Mouse (Mus musculus) heart, embryonic 15.5 days (tissue): Measurements from ENCODE around the gene Catsperz. TPM values are rescaled to one million over a fixed set of nuclear protein-coding genes. Genes with fewer than 3 reads are reported as not detected.
A peak's percentile ranks its signal among the peaks of the same experiment; 100 is the strongest.

Source experiments
- microRNA-seq: library from miRNA; unstranded; fragments of <30 nt; microRNA quantifications from one replicate; pipeline ENCODE4, GENCODE M21; 2016
- polyA plus RNA-seq: library from polyadenylated mRNA; unstranded; fragments of >200 nt; fragmentation: Nextera tagmentation; extraction: Ambion mirVana; gene quantifications from 2 replicates; pipeline ENCODE4 v1.2.1, GENCODE M21; 2015

Catsperz gene
- polyA plus RNA-seq, 1 experiment from 2014 or later = 1.9 TPM

Small RNA genes lying within 50 kb of the gene (microRNA-seq; reads per million reads assigned to microRNA genes)
- 2.5 reads per million, percentile 7 among the genes with 10 or more reads in this experiment for gene Mir6990

Other genes starting within 250 kb of the Catsperz start
- 15.3 and 20.4 TPM in 2 replicates for gene Rps6ka4, start 84.7 kb downstream of the Catsperz start, polyA plus RNA-seq
- 0.68 and 1.3 TPM in 2 replicates for gene Ccdc88b, start 67.2 kb downstream of the Catsperz start, polyA plus RNA-seq
- 72.8 and 80.1 TPM in 2 replicates for gene Trmt112, start 15.7 kb downstream of the Catsperz start, polyA plus RNA-seq
- gene Prdx5, start 15.3 kb downstream of the Catsperz start, polyA plus RNA-seq = 302 and 344 TPM in 2 replicates
- gene Esrra, start 3.6 kb downstream of the Catsperz start, polyA plus RNA-seq = 36.9 and 39.3 TPM in 2 replicates
- gene Kcnk4, start 9.1 kb upstream of the Catsperz start, polyA plus RNA-seq = 0.14 and 1.1 TPM in 2 replicates
- 55.6 and 58.1 TPM in 2 replicates for gene Bad, start 16.5 kb upstream of the Catsperz start, polyA plus RNA-seq
- gene Gpr137, start 17.1 kb upstream of the Catsperz start, polyA plus RNA-seq = 20.8 and 27.7 TPM in 2 replicates
- gene Ppp1r14b, start 49.6 kb upstream of the Catsperz start, polyA plus RNA-seq = 136 and 138 TPM in 2 replicates
- gene Plcb3, start 51.1 kb upstream of the Catsperz start, polyA plus RNA-seq = 16.4 and 25.3 TPM in 2 replicates
- 77.0 and 91.2 TPM in 2 replicates for gene Fkbp2, start 55.1 kb upstream of the Catsperz start, polyA plus RNA-seq
- gene Vegfb, start 62.3 kb upstream of the Catsperz start, polyA plus RNA-seq = 133 and 149 TPM in 2 replicates
- 37.9 and 39.1 TPM in 2 replicates for gene Dnajc4, start 67.2 kb upstream of the Catsperz start, polyA plus RNA-seq
- 29.9 TPM in 2 replicates for gene Nudt22, start 70.7 kb upstream of the Catsperz start, polyA plus RNA-seq
- gene Trpt1, start 70.8 kb upstream of the Catsperz start, polyA plus RNA-seq = 17.4 and 18.0 TPM in 2 replicates
- 6.5 and 18.3 TPM in 2 replicates for gene Fermt3, start 94.1 kb upstream of the Catsperz start, polyA plus RNA-seq
- gene Stip1, start 114.6 kb upstream of the Catsperz start, polyA plus RNA-seq = 168 and 203 TPM in 2 replicates
- gene Macrod1, start 131.4 kb upstream of the Catsperz start, polyA plus RNA-seq = 49.1 and 57.6 TPM in 2 replicates
- 1.3 and 2.5 TPM in 2 replicates for gene Flrt1, start 180.3 kb upstream of the Catsperz start, polyA plus RNA-seq